Mouse (Mus musculus): Measurements from ENCODE around the gene Eif2b1.

The Eif2b1 gene

DNA sequence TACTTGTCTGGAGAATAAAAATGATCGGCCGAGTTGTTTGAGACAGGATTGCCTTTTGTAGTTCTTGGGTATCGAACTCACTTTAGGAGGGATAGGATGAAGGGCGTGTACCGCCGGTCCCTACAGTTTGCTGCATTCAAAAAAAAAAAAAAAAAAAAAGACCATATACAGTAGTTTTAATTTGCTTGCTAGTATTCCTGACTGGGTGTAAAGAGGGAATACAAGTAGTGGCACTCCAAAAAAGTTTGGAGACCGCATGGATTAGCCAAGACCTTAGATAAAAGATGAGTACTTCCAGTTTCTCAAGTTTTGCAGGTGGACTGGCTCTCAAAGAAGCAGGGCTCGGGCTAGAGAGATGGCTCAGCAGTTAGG, 37.3 kb downstream of the Eif2b1 start:
- no peak for DNase-seq

DNA sequence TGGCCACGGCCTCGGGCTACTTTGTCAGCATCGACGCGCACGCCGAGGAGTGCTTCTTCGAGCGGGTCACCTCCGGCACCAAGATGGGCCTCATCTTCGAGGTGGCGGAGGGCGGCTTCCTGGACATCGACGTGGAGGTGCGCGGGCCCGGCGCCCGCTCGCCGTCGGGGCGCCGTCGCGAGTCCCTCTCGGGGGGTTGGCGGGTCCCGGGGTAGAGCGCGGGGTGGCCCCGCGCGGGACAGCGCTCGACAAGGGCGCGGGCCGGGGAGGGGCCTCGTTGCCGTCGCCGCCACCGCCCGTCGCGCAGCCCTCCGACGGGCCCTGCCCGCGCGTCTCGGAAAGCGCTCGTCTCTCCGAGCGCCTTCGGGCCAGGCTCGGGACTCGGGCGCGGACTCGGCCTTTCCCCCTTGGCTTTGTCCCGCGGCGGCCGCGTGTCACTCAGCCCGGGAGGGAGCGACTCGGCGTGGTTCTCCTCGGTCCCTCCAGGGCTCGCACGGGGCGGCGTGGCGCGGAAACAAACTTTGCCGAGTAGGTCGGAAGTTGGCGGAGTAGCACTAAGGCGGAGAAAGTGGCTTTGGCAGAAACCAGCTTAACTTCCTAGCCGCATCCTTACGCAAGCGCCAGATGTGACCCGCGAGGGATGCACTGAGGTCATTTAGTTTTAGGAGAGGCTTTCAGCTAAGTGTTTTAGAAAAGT, 37.9 kb downstream of the Eif2b1 start:
- DNase-seq, result peak; percentile 57 to 64

DNA sequence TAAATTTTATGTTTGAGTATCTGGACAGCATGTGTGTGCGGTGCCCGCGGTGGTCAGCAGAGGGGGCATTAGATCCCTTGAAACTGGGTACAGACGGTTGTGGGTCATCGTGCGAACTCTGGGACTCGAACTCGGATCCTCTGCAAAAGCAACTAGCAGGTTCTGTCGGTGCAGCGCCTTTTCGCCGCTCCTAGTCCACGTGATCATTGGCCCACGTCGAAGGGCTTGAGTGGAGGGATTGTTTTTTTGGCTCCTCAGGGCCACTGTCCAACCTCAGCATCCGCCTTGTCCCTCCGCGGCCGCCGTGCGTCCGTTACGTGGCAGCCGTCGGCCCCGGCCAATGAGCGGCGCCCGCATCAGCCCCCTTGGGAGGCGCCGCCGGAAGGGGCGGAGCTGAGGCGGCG, 38.5 kb downstream of the Eif2b1 start, which contains the start of gene Tmed2:
TSS of gene Tmed2 (plus strand) at position 313 of the 404 bp plus-strand sequence.
- peak; percentile 95 to 97 for DNase-seq

DNA sequence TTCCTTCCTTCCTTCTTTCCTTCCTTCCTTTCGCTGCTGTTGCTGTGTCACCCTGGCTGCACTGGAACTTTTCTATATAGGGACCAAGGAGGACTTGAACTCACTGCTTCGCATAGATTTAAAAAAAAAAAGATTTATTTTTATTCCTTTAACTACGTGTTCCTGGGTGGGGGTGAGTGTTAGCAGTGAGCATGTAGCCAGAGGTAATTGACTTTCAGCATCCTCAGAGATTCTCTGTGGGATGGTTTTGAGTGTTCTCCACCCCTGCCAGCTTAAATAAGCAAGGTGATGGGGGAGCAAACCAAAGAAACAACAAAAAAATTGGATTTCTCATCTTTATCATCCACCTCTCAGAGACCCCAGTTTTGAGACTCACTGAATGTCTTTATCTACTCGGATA, 39.0 kb downstream of the Eif2b1 start:
- DNase-seq, result no peak

DNA sequence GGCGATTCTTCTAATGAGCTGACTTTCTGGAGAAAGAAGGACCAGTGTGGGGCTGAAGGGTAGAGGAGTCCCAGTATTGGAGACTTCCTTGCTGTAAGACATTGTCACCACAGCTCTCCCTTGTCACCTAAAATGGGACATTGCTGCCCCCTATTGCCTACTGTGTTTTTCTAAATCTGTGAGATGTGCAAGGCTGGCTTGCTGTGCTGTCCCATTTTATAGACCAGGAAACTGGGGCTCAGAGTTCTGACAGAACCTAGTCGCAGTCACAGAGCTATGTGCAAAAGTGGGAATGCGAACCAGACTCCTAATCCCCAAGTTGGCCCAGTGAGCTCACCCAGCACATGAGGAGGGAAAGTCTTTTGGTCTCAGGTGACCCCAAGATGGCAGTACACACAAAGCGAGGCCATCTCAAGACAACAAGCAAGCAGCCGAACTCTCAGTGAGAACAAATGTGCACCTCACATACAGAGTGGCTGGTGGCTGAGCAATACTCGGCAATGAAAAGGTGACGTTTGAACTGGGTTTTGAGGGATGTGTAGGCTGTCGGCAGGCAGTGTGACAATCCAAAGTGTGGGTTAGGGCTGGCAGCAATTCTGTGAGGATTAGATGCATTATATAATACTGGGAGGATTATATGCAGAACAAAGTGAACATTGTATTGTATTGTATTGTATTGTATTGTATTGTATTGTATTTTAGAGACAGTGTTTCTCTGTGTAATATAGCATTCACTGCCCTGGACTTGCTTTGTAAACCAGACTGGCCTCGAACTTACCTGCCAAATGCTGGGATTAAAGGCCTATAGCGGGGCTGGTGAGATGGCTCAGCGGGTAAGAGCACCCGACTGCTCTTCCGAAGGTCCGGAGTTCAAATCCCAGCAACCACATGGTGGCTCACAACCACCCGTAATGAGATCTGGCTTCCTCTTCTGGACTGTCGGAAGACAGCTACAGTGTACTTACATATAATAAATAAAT, 39.8 kb downstream of the Eif2b1 start:
- DNase-seq, result peak; percentile 72 to 73

DNA sequence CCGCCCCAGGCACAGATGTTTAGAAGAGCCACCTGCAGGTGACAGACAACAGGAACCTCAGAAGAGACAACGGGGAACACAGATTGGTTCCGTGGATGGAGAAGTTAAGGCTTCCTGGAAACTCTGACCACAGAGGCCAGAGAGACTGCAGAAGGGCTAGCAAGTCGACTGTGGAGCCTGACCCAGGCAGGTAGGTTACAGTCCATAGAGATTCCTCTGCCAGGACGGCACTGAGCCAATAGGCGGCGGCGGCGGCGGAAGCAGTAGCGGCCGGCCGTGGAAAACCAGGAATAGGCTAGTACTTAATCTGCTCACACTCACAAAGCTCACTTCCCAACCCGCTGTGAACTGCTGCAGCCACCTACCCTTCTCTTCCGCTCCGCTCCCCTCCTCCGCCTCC, 42.2 kb downstream of the Eif2b1 start:
- peak; percentile 46 to 62 for DNase-seq

DNA sequence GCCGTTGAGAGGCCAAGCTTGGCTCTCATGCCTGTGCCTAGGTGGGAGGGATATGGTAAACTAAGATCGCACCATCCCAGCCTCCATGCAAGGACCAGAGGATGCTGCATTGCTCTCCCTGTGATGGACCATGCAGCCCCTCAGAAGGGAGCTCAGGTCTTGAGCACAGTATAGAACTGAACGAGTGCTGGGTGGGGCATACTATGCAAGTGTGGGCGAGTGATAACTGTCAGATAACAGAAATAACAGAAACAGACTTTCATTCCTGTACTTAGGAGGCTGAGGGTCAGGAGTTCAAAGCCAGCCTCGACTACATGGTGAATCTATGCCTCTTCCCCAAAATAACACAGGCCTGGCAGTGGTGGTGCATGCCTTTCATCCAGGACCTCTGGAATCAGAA, 43.9 kb downstream of the Eif2b1 start:
- no peak for DNase-seq

DNA sequence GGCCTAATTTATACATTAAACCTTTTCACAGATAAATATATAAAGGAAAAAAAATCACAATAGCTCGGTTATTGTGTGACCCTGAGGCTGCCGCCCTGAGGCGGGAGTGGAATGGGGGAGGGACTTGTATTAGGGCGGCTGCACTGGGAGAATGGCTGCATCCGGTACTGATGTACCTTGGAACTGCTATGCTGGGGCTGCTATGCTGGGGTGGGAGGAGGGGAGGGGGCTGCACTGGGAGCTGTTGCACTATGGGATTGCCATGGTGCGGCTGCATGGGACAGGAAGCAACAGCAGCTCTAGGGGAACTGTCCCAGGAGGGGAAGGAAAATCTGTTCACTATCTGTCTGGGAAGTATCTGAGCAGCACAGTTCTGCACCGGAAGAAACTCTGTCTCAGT, 46.5 kb downstream of the Eif2b1 start:
- DNase-seq, result no peak

DNA sequence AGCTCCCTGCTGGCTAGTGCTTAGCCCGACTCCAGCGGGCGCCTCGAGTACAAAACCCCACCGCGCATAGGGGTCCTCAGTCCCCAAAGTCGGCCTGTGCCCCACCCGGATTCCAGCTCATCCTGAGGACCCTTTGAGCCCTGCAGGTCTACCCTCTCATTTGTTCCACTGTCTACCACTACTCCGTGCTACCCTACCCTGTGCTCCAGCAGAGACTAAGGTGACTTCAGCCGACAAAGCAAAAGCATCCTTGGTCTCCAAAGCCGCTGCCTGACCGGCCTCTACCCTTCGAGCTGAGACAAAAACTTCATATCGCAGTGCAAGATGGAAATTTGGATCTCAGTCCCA, 47.4 kb downstream of the Eif2b1 start:
- DNase-seq, result no peak

DNA sequence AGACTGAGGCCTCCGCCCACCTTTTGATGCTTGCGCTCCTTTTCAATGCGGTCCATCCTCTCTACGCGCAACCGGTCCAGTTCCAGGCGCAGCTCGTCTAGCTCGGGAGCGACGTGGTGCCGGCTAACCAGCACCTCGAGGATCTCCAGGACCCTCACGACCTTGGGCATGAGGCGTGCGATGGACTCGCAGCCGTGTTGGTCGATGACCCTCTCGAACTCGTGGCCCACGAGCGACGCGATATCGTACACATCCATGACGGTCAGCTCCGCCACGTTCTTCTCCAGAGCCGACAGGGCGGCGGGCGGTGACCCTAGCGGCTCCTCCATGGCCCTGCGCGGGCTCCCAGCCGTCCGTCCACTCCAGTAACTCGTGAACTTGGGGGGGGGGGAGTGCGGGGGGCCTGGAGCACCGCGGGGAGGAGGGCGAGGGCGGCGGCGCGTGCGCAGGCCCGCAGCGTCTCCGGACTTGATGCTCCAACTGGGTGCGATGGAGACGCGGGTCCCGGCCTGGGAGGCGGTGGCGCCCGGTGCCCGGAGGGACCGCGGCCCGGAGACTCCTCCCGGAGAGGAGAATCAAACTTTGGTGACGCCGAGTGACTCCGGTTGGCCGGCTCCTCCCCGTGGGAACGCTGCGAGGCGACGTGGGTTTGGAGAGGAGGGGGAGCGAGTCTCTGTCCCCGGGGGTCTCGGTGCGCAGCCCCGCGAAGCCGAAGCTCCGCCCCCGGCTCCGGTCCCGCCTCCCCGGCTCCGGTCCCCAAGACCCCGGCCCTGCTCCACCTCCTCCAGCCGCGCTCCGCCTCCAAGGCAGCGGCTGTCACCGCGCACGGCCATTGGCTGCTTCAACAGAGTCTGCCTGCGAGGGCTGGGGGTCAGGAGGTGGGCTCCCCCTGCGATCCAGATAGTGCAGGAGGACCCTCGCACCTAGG, 48.0 kb downstream of the Eif2b1 start, which contains the start of gene Rilpl1:
TSS of gene Rilpl1 (minus strand) at position 737 of the 928 bp plus-strand sequence.
- DNase-seq, result peak; percentile 84 to 86

DNA sequence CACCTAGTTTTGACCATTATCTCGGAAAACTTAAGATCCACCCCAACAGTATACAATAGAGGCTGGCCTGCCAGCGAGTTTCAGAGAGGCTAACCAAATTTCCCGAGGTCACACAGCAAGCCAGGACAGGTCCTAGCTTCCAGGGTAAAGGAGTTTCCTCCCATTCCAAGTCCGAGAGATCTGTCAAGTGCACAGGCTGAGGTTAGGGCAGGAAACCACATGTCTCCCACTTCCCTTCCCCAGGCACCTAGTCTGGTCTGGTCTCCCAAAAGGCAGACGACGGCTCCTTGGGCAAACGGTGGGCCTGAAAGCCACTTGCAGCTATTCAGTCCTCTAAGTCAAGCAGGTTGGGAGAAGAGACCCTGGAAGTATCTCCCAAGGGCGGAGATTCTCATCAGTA, 49.2 kb downstream of the Eif2b1 start:
- no peak for DNase-seq

DNA sequence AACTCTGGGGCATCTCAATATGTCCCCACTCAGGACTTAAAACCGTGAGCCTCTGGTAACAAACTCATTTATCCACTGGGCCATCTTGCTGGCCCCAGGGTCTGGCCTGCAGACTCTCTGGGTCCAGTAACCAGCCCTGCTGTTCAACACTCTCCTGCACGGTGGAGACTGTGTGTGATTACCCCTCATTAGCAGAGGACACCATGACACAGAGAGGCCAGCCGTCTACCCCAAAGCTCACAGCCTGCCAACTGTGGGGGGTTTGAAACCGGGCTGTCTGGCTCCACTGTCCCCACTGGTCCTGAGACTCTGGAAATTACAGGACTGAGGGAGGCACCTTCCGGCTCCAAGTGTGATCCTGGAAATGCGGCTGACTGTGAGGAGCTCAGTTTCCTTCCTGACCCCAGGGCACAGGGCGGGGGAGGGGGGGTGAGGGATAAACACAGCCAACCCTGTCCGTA, 49.7 kb downstream of the Eif2b1 start:
- no peak for DNase-seq

DNA sequence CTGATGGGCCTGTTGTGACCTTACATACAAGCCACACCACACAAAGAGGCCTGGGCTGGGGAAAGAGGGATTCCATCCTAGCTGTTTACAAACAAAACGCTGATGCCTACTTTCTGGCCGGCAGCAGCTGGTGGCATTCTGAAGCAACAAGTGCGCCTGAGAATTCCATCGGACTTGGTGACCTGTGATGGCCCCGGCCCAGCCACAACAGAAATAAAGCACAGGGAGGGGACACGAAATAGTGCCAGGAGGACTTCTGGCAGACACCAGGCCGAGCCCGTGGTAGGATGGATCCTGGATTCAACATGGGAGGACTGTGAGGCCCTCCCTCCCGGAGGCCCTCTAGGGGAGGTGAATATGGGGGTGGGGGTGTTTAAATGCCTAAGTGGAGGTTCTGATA, 50.1 kb downstream of the Eif2b1 start:
- no peak for DNase-seq

DNA sequence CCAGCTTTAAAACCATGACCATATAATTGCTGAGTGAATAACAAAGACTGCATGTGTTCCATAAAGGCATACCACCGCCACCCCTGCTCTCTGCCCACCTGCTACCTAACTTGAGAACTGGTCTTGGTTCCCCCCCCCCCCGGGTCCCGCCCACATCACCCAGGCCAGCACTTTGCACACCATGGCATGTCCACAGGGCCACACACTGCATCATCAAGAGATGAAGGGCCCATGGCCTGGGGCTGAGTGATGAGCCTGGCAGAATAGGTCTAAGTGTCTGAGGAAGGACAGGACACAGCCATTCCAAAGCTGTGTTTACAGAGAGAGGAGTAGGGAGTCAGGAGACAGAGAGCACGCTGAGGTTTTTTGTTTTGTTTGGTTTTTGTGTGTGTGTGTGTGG, 50.6 kb downstream of the Eif2b1 start:
- no peak for DNase-seq

DNA sequence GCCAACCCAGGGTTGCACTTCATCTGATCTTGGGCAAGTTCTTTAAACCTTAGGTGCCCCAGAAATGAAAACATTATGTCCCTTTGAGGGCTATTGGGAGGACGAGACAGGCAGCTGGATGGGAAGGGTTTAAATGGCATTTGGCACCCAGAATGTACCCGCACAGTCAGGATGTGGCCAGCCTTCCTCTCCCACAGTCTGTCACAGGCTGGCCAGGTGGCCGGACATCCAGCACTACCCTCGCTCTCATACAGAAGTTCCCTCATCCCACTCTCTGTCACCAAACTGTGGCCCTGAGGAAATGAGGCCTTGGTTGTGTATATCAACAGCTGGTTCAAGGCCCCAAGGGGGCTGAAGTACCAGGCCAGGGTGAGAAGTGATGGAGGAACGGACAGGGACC, 54.0 kb downstream of the Eif2b1 start:
- no peak for DNase-seq

DNA sequence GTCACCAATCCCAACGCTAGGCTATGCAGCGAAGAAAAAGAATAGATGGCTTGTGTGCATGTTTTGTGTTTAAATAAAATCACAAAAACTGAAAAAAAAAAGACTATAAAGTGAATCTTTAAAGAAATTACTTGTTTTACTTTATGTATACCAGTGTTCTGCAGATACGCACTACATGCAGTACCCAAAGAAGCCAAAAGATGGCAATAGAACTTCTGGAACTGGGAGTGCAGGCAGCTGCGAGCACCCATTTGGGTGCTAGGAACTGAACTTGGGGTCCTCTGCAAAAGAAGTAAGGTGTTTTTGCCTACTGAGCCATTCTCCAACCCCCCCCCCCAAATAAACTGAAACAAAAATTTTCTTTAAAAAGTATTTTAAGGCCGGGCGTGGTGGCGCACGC, 55.9 kb downstream of the Eif2b1 start:
- no peak for DNase-seq

DNA sequence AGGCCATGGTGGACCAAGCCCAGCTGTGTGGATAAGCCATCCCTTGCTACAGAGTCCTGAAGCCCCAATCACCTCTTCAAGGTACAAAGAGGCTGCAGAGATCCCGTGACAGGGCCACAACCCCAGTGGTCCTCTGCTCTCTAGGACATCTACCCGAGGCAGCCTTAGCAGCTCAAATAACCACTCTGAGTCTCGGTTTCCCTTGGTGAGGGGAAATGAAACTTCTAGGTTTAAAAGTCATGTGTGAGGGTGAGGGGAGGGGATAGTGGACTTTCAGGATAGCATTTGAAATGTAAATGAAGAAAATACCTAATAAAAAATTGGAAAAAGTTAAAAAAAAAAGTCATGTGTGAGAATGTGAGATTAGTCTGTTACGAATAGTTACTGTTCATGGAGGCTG, 57.3 kb downstream of the Eif2b1 start:
- no peak for DNase-seq
